Mouse (Mus musculus): ENCODE results near the gene Amn1. TPM values are rescaled to one million over a fixed set of nuclear protein-coding genes. Genes with fewer than 3 reads are reported as not detected.
A peak's percentile ranks its signal among the peaks of the same experiment; 100 is the strongest.
"Not testable (repeated sequence)": the region's sequence is repeated elsewhere in the genome, so short reads cannot be mapped to it uniquely, and the experiment has no call there.

Gene Amn1
- total and polyA plus RNA-seq, 3 experiments = 7.4 to 24.9 (median 16.0) TPM

GRCm38 (mm10) chr6:149184007-149184406, 4.5 kb downstream of the Amn1 start:
- no peak overlapping the region for H3K27ac ChIP-seq
- DNase-seq = no peak
- TF ChIP-seq EP300 (IDR thresholded peaks at IDR 0.05; ENCODE audit: insufficient read depth, low read depth, low read length) (no peak), POLR2A (IDR thresholded peaks at IDR 0.05; ENCODE audit: insufficient read depth, low read depth, low read length) (no peak), CTCF (IDR thresholded peaks at IDR 0.05) (no peak)
- H3K36me3 ChIP-seq (ENCODE audit: control insufficient read depth, insufficient read depth, low read length) = peaks cover 12% of the 10 kb centered on the region
- peaks cover 7% of the 10 kb centered on the region for H3K4me1 ChIP-seq (ENCODE audit: control insufficient read depth, insufficient read depth, low read length)
- 94% methylated on average over 1 of the region's 1 CpGs for WGBS
- peaks cover 2% of the 10 kb centered on the region for H3K79me2 ChIP-seq (replicated peaks; ENCODE audit: control insufficient read depth, insufficient read depth, low read length)
- no peaks in the 10 kb centered on the region for H3K27me3 ChIP-seq (ENCODE audit: control insufficient read depth, insufficient read depth, low read length)
- intact Hi-C loops (cut with DNase I) = no loop called here
- H3K4me3 ChIP-seq = no peak overlapping the region
- H3K9ac ChIP-seq (ENCODE audit: low read depth, low read length) = no peak overlapping the region

GRCm38 (mm10) chr6:149179064-149179463, 9.4 kb downstream of the Amn1 start:
- no peak overlapping the region for H3K27ac ChIP-seq
- H3K4me3 ChIP-seq = no peak overlapping the region
- no peaks in the 10 kb centered on the region; the same call in 1 of the 2 replicates for H3K79me2 ChIP-seq (replicated peaks; ENCODE audit: control insufficient read depth, insufficient read depth, low read length)
- peaks cover 14% of the 10 kb centered on the region for H3K36me3 ChIP-seq (ENCODE audit: control insufficient read depth, insufficient read depth, low read length)
- H3K9ac ChIP-seq (ENCODE audit: low read depth, low read length) = no peak overlapping the region
- TF ChIP-seq CTCF (IDR thresholded peaks at IDR 0.05) (no peak), EP300 (IDR thresholded peaks at IDR 0.05; ENCODE audit: insufficient read depth, low read depth, low read length) (no peak), POLR2A (IDR thresholded peaks at IDR 0.05; ENCODE audit: insufficient read depth, low read depth, low read length) (no peak)
- H3K4me1 ChIP-seq (ENCODE audit: control insufficient read depth, insufficient read depth, low read length) = peaks cover 7% of the 10 kb centered on the region
- DNase-seq = no peak
- no peaks in the 10 kb centered on the region for H3K27me3 ChIP-seq (ENCODE audit: control insufficient read depth, insufficient read depth, low read length)
- intact Hi-C loops (cut with DNase I) = no loop called here

GRCm38 (mm10) chr6:149174932-149175570, 13.5 kb downstream of the Amn1 start:
- H3K27ac ChIP-seq = peak overlapping the region; percentile 62
- TF ChIP-seq CTCF (IDR thresholded peaks at IDR 0.05) = no peak
- TF ChIP-seq EP300 (IDR thresholded peaks at IDR 0.05; ENCODE audit: insufficient read depth, low read depth, low read length) = 0 out of 2 replicates have a peak, but pooled peaks have one; percentile 36
- TF ChIP-seq POLR2A (IDR thresholded peaks at IDR 0.05; ENCODE audit: insufficient read depth, low read depth, low read length) = no peak
- peak; percentile 54 to 77 for DNase-seq

GRCm38 (mm10) chr6:149173831-149174625, 14.5 kb downstream of the Amn1 start:
- H3K27ac ChIP-seq = peak overlapping the region; percentile 62
- TF ChIP-seq POLR2A (IDR thresholded peaks at IDR 0.05; ENCODE audit: insufficient read depth, low read depth, low read length) (no peak), EP300 (IDR thresholded peaks at IDR 0.05; ENCODE audit: insufficient read depth, low read depth, low read length) (no peak), CTCF (IDR thresholded peaks at IDR 0.05) (no peak)
- peak; percentile 24 to 30 for DNase-seq

More at GRCm38 (mm10) chr6:149174932-149175570, 13.5 kb downstream of the Amn1 start:
- Histone ChIP-seq H3K79me2 (replicated peaks; ENCODE audit: control insufficient read depth, insufficient read depth, low read length) (no peaks in the 10 kb centered on the region; the same call in 1 of the 2 replicates), H3K36me3 (ENCODE audit: control insufficient read depth, insufficient read depth, low read length) (peaks cover 14% of the 10 kb centered on the region), H3K4me3 (no peak overlapping the region), H3K4me1 (ENCODE audit: control insufficient read depth, insufficient read depth, low read length) (peaks cover 10% of the 10 kb centered on the region), H3K9ac (ENCODE audit: low read depth, low read length) (no peak overlapping the region), H3K27me3 (ENCODE audit: control insufficient read depth, insufficient read depth, low read length) (no peaks in the 10 kb centered on the region)
- 54% methylated on average over 3 of the region's 3 CpGs for WGBS
- intact Hi-C loops (cut with DNase I) = no loop called here

GRCm38 (mm10) chr6:149169965-149170364, 18.5 kb downstream of the Amn1 start:
- H3K27me3 ChIP-seq (ENCODE audit: control insufficient read depth, insufficient read depth, low read length); H3K4me1 ChIP-seq (ENCODE audit: control insufficient read depth, insufficient read depth, low read length); H3K27ac ChIP-seq; H3K79me2 ChIP-seq (replicated peaks; ENCODE audit: control insufficient read depth, insufficient read depth, low read length); H3K4me3 ChIP-seq; intact Hi-C loops (cut with DNase I); H3K9ac ChIP-seq (ENCODE audit: low read depth, low read length); DNase-seq: not testable (repeated sequence)
- peaks cover 14% of the 10 kb centered on the region for H3K36me3 ChIP-seq (ENCODE audit: control insufficient read depth, insufficient read depth, low read length)
- 94% methylated on average over 4 of the region's 4 CpGs for WGBS

More at GRCm38 (mm10) chr6:149173831-149174625, 14.5 kb downstream of the Amn1 start:
- Histone ChIP-seq H3K4me1 (ENCODE audit: control insufficient read depth, insufficient read depth, low read length) (peaks cover 10% of the 10 kb centered on the region), H3K36me3 (ENCODE audit: control insufficient read depth, insufficient read depth, low read length) (peaks cover 13% of the 10 kb centered on the region), H3K9ac (ENCODE audit: low read depth, low read length) (no peak overlapping the region), H3K4me3 (no peak overlapping the region), H3K79me2 (replicated peaks; ENCODE audit: control insufficient read depth, insufficient read depth, low read length) (no peaks in the 10 kb centered on the region), H3K27me3 (ENCODE audit: control insufficient read depth, insufficient read depth, low read length) (no peaks in the 10 kb centered on the region)
- 52% methylated on average over 4 of the region's 4 CpGs for WGBS
- intact Hi-C loops (cut with DNase I) = no loop called here

GRCm38 (mm10) chr6:149168436-149168835, 20.1 kb downstream of the Amn1 start:
- no peak overlapping the region for H3K4me3 ChIP-seq
- no peak overlapping the region for H3K9ac ChIP-seq (ENCODE audit: low read depth, low read length)
- H3K27me3 ChIP-seq (ENCODE audit: control insufficient read depth, insufficient read depth, low read length) = no peaks in the 10 kb centered on the region
- no peak overlapping the region; the same call in 1 of the 2 replicates for H3K27ac ChIP-seq
- intact Hi-C loops (cut with DNase I) = no loop called here
- WGBS = 96% methylated on average over 2 of the region's 2 CpGs
- peaks cover 1% of the 10 kb centered on the region; the same call in 1 of the 2 replicates for H3K4me1 ChIP-seq (ENCODE audit: control insufficient read depth, insufficient read depth, low read length)
- peaks cover 14% of the 10 kb centered on the region for H3K36me3 ChIP-seq (ENCODE audit: control insufficient read depth, insufficient read depth, low read length)
- no peaks in the 10 kb centered on the region for H3K79me2 ChIP-seq (replicated peaks; ENCODE audit: control insufficient read depth, insufficient read depth, low read length)
- DNase-seq = no peak
- TF ChIP-seq CTCF (IDR thresholded peaks at IDR 0.05) (no peak), EP300 (IDR thresholded peaks at IDR 0.05; ENCODE audit: insufficient read depth, low read depth, low read length) (no peak), POLR2A (IDR thresholded peaks at IDR 0.05; ENCODE audit: insufficient read depth, low read depth, low read length) (no peak)
